In genomic region chr19:41015951-41016716, GRCm38 (mm10) we compare ENCODE assay signal across 9 mouse cellular contexts. TPM values are rescaled to one million over a fixed set of nuclear protein-coding genes. Genes with fewer than 3 reads are reported as not detected.
DNase-seq lines count a peak whose midpoint lies in the region; ATAC-seq lines count a peak whose summit lies in the region.
"Had no signal": no experiment of that assay in that cellular context is flagged by ENCODE, and none has a peak within 500 bp of the region (broad histone marks: within the 10 kb centered on the region; RNA-seq: fewer than 3 reads in every experiment).

No protein-coding gene starts in this region.

- no peak overlapping the region for H3K27ac ChIP-seq in embryonic facial prominence, embryonic 14.5 days (replicated peaks; ENCODE audit: low read depth, low read length)
- H3K27ac ChIP-seq in macrophage, result peak overlapping the region; percentile 65

- no peaks in the 10 kb centered on the region for H3K36me3 ChIP-seq in embryonic facial prominence, embryonic 14.5 days (ENCODE audit: control insufficient read depth, insufficient read depth, low read length)
- H3K36me3 ChIP-seq in macrophage (ENCODE audit: inconsistent target), result no peaks in the 10 kb centered on the region

- H3K4me3 ChIP-seq in embryonic facial prominence, embryonic 14.5 days (ENCODE audit: low read depth, low read length), result no peak overlapping the region
- no peak overlapping the region; the same call in 1 of the 2 replicates for H3K4me3 ChIP-seq in macrophage (ENCODE audit: inconsistent target)
- H3K4me3 ChIP-seq: myocyte had no signal

- H3K9ac ChIP-seq in embryonic facial prominence, embryonic 14.5 days (ENCODE audit: low read depth, low read length), result 0 out of 2 replicates have a peak overlapping the region, but pooled peaks have one; percentile 12

- no peaks in the 10 kb centered on the region for H3K79me2 ChIP-seq in macrophage (ENCODE audit: inconsistent target)

- no peaks in the 10 kb centered on the region for H3K9me3 ChIP-seq in embryonic facial prominence, embryonic 14.5 days (ENCODE audit: control insufficient read depth, low read length)

- WGBS in embryonic facial prominence, embryonic 14.5 days, result 18% methylated on average over 14 of the region's 14 CpGs
- WGBS in macrophage (ENCODE audit: missing documents), result 14% methylated on average over 13 of the region's 14 CpGs

- H3K27me3 ChIP-seq in embryonic facial prominence, embryonic 14.5 days (replicated peaks; ENCODE audit: control insufficient read depth, insufficient read depth, low read length), result no peaks in the 10 kb centered on the region

- DNase-seq in adrenal gland, adult 18-20 months (ENCODE audit: low spot score in 2 of 2), result peak; percentile 18 to 33
- no peak for DNase-seq in adrenal gland, postnatal 4 days (ENCODE audit: low spot score in 2 of 2)
- DNase-seq in adrenal gland, postnatal 10 days, result peak; percentile 54
- peak; percentile 85 for DNase-seq in embryonic facial prominence, embryonic 14.5 days (ENCODE audit: low spot score)
- DNase-seq in heart, postnatal 4 days, result peak; percentile 65
- peak; percentile 59 to 79 for DNase-seq in layer of hippocampus, postnatal 14 days (ENCODE audit: low spot score in 2 of 2)
- peak; percentile 32 for DNase-seq in right cerebral cortex, postnatal 14 days

- peak overlapping the region; percentile 44 for H3K4me2 ChIP-seq in embryonic facial prominence, embryonic 14.5 days (ENCODE audit: low read depth, low read length)

- ATAC-seq in embryonic facial prominence, embryonic 14.5 days (ENCODE audit: low read depth), result no peak; the same call in 1 of the 2 replicates

- H3K4me1 ChIP-seq in embryonic facial prominence, embryonic 14.5 days (ENCODE audit: control insufficient read depth, insufficient read depth, low read length), result peaks cover 3% of the 10 kb centered on the region; the same call in 1 of the 2 replicates

RNA-seq across cellular contexts. Expression of gene Dntt, which starts 12.9 kb away (rescaled TPM):
- not detected for total RNA-seq in adrenal gland, adult 18-20 months (2021)
- not detected for total RNA-seq in adrenal gland, postnatal 4 days (2021)
- total RNA-seq in adrenal gland, postnatal 10 days (2021), result under 1 TPM in 1 of 2 experiments, not detected in 1; 0.21 TPM
- 0.10 TPM in 1 of 2 replicates, not detected in the other for polyA plus RNA-seq in embryonic facial prominence, embryonic 14.5 days (2014; fragmentation: Nextera tagmentation; extraction: Ambion mirVana)
- not detected for total RNA-seq in heart, postnatal 4 days (2021)
- under 1 TPM in 1 of 2 experiments, not detected in 1; 0.21 TPM for total RNA-seq in layer of hippocampus, postnatal 14 days (2021)
- total RNA-seq in macrophage (2018; cell fraction: chromatin; rRNA removed), result not detected
- under 1 TPM in 6 of 26 experiments, not detected in 20; 0.09 to 0.13 (median 0.10) TPM for total RNA-seq in macrophage (2018; cell fraction: cytosol; rRNA removed)
- not detected for total RNA-seq in macrophage (2018; cell fraction: nucleus; rRNA removed)
- polyA plus RNA-seq in macrophage (2018), result 0.23 TPM in 1 of 3 replicates, not detected in the others

RNA-seq across cellular contexts. Expression of gene Blnk, which starts 21.8 kb away (rescaled TPM):
- 1 to 10 TPM; 1.1 to 3.2 TPM for total RNA-seq in adrenal gland, adult 18-20 months (2021)
- total RNA-seq in adrenal gland, postnatal 4 days (2021), result 1 to 10 TPM; 1.2 to 2.5 TPM
- total RNA-seq in adrenal gland, postnatal 10 days (2021), result 1 to 10 TPM; 1.5 to 1.8 TPM
- polyA plus RNA-seq in embryonic facial prominence, embryonic 14.5 days (2014; fragmentation: Nextera tagmentation; extraction: Ambion mirVana), result 2.4 and 2.7 TPM in 2 replicates
- total RNA-seq in heart, postnatal 4 days (2021), result under 1 TPM; 0.27 to 0.55 TPM
- total RNA-seq in layer of hippocampus, postnatal 14 days (2021), result 1 to 10 TPM; 3.6 to 5.4 TPM
- total RNA-seq in macrophage (2018; cell fraction: chromatin; rRNA removed), result 100 to 1,000 TPM; 104 to 264 (median 194) TPM
- 100 to 1,000 TPM; 161 to 197 (median 179) TPM for total RNA-seq in macrophage (2018; cell fraction: cytosol; rRNA removed)
- 100 to 1,000 TPM in 25 of 26 experiments, 10 to 100 TPM in 1; 97.5 to 181 (median 129) TPM for total RNA-seq in macrophage (2018; cell fraction: nucleus; rRNA removed)
- 96.2 to 234 TPM (median 144 TPM) in 3 replicates for polyA plus RNA-seq in macrophage (2018)

Comparison
In these comparisons a context has a peak if more than half of its experiments do, and no peak if none do; other contexts are left out.
1. DNase-seq: peak in adrenal gland, adult 18-20 months (2 of 2), adrenal gland, postnatal 10 days (single experiment), embryonic facial prominence, embryonic 14.5 days (single experiment), heart, postnatal 4 days (single experiment), layer of hippocampus, postnatal 14 days (2 of 2) and right cerebral cortex, postnatal 14 days (single experiment); none in adrenal gland, postnatal 4 days (0 of 2).